Mouse (Mus musculus): ENCODE measurements around the gene Gli2.

DNA sequence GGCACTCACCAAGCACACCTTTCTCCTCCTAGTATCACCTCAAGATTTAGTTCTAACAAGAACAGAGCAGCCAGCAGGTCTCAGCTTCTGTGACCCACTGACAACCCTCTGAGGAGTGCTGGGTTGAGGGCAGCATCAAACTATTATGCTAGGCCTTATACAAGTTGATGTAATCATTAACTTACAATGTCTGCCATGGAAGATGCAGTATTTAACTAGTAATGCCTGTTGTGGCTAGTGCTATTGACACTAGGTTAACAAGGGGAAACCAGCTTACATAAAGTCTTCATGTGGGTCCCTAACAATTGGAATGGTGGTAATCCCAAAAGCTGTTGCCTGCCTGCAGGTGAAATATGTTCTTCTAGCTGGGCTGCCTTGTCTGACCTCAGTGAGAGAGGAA is 44.5 kb downstream of the Gli2 start:
- TF ChIP-seq CTCF (IDR thresholded peaks at IDR 0.05; ENCODE audit: low read depth, low read length) (no peak), TAL1 (conservative IDR thresholded peaks at IDR 0.05; ENCODE audit: low read depth, low read length) (no peak), POLR2AphosphoS5 (IDR thresholded peaks at IDR 0.05; ENCODE audit: insufficient replicate concordance, low read depth, low read length) (no peak), GATA1 (IDR thresholded peaks at IDR 0.05; ENCODE audit: borderline replicate concordance, low read length) (no peak), GATA2 (IDR thresholded peaks at IDR 0.05; ENCODE audit: borderline replicate concordance, low read depth, low read length) (no peak)
